Mouse (Mus musculus) naive thymus-derived CD4-positive, alpha-beta T cell, adult 2 months (primary cell): ENCODE measurements at regions not wholly inside any gene's neighbourhood (a gene's known extent, or its start where the extent isn't known, plus 50 kb on each side); places are given as distances from the start of the nearest gene placed in this dataset.
A peak's percentile ranks its signal among the peaks of the same experiment; 100 is the strongest.

ENCODE experiments used
- DNase-seq: peaks from one replicate; pipeline ENCODE4 v3.0.0-alpha.2; 2011; ENCODE audit warnings: low read depth

- DNase-seq: no peak
These were observed 206.6 kb upstream of the Hnrnpa3 start for GRCm38 (mm10) chr2:75452274-75453148.

GRCm38 (mm10) chr2:75455481-75455880, 203.6 kb upstream of the Hnrnpa3 start:
- no peak for DNase-seq

- no peak for DNase-seq
These were observed 202.8 kb upstream of the Hnrnpa3 start for GRCm38 (mm10) chr2:75456272-75456671.

- no peak for DNase-seq
These were observed 201.6 kb upstream of the Hnrnpa3 start for GRCm38 (mm10) chr2:75457423-75457822.

GRCm38 (mm10) chr2:75458898-75459297, 200.2 kb upstream of the Hnrnpa3 start:
- DNase-seq: peak; percentile 19

GRCm38 (mm10) chr2:75460419-75460818, 198.6 kb upstream of the Hnrnpa3 start:
- DNase-seq: no peak

- DNase-seq: no peak
These were observed 198.0 kb upstream of the Hnrnpa3 start for GRCm38 (mm10) chr2:75461019-75461418.

GRCm38 (mm10) chr2:75461421-75461991, 197.6 kb upstream of the Hnrnpa3 start:
- no peak for DNase-seq

- DNase-seq: no peak
These were observed 196.9 kb upstream of the Hnrnpa3 start for GRCm38 (mm10) chr2:75462030-75462671.

GRCm38 (mm10) chr2:75463091-75463490, 196.0 kb upstream of the Hnrnpa3 start:
- DNase-seq: peak; percentile 28

GRCm38 (mm10) chr2:75464429-75464828, 194.6 kb upstream of the Hnrnpa3 start:
- DNase-seq: no peak

- DNase-seq: no peak
These were observed 190.2 kb upstream of the Hnrnpa3 start for GRCm38 (mm10) chr2:75468851-75469250.

- peak; percentile 68 for DNase-seq
These were observed 188.9 kb upstream of the Hnrnpa3 start for GRCm38 (mm10) chr2:75469958-75470687.

GRCm38 (mm10) chr2:75470688-75471054, 188.4 kb upstream of the Hnrnpa3 start:
- DNase-seq: no peak

GRCm38 (mm10) chr2:75472489-75472888, 186.6 kb upstream of the Hnrnpa3 start:
- no peak for DNase-seq

- DNase-seq: no peak
These were observed 184.6 kb upstream of the Hnrnpa3 start for GRCm38 (mm10) chr2:75474509-75474908.

- DNase-seq: no peak
These were observed 182.7 kb upstream of the Hnrnpa3 start for GRCm38 (mm10) chr2:75476350-75476749.

GRCm38 (mm10) chr2:75477076-75477475, 182.0 kb upstream of the Hnrnpa3 start:
- no peak for DNase-seq

GRCm38 (mm10) chr2:75479546-75479945, 179.5 kb upstream of the Hnrnpa3 start:
- no peak for DNase-seq

- DNase-seq: no peak
These were observed 177.2 kb upstream of the Hnrnpa3 start for GRCm38 (mm10) chr2:75481863-75482262.

GRCm38 (mm10) chr2:75482484-75482883, 176.6 kb upstream of the Hnrnpa3 start:
- no peak for DNase-seq

- DNase-seq: no peak
These were observed 174.1 kb upstream of the Hnrnpa3 start for GRCm38 (mm10) chr2:75484951-75485350.
